Mouse (Mus musculus) kidney, adult 2 months (tissue): ENCODE results near the gene Gzmk. TPM values are rescaled to one million over a fixed set of nuclear protein-coding genes. Genes with fewer than 3 reads are reported as not detected.
A peak's percentile ranks its signal among the peaks of the same experiment; 100 is the strongest.

ENCODE experiments used
- DNase-seq: peaks from one replicate; pipeline ENCODE4 v3.0.0; 2021
- H3K27ac ChIP-seq: fragments of 200-500 bp; 2 replicates; pipeline ENCODE4 v1.5.1; 2012; ENCODE audit warnings: low read depth, low read length, control low read depth, inconsistent platforms; ENCODE audit not compliant: insufficient read depth
- H3K27me3 ChIP-seq: fragments of 200-500 bp; replicated peaks from 2 replicates; pipeline ENCODE4 v1.6.1; 2012; ENCODE audit warnings: mild to moderate bottlenecking, moderate library complexity, low read length, inconsistent platforms; ENCODE audit not compliant: control insufficient read depth, insufficient read depth
- H3K36me3 ChIP-seq: fragments of 200-500 bp; 2 replicates; pipeline ENCODE4 v1.6.1; 2012; ENCODE audit warnings: mild to moderate bottlenecking, moderate library complexity, low read length, inconsistent platforms; ENCODE audit not compliant: control insufficient read depth, insufficient read depth
- H3K4me1 ChIP-seq: fragments of 200-500 bp; 2 replicates; pipeline ENCODE4 v1.6.1; 2011; ENCODE audit warnings: low read length; ENCODE audit not compliant: control insufficient read depth, insufficient read depth
- H3K4me3 ChIP-seq: fragments of 200-500 bp; 2 replicates; pipeline ENCODE4 v1.5.1; 2011; ENCODE audit warnings: mild to moderate bottlenecking, low read depth, low read length, control low read depth; ENCODE audit not compliant: insufficient read depth
- CTCF ChIP-seq: fragments of 200-500 bp; conservative IDR thresholded peaks from 2 replicates; pipeline ENCODE4 v1.5.1; 2011; ENCODE audit warnings: low read depth, mild to moderate bottlenecking, control low read depth, low read length, moderate library complexity, mixed read lengths; ENCODE audit not compliant: insufficient read depth, insufficient read length
- POLR2A ChIP-seq: fragments of 200-500 bp; IDR thresholded peaks from one replicate; pipeline ENCODE4 v1.6.1; 2011; ENCODE audit warnings: low read depth, low read length, control low read depth
- WGBS: fragments of 180-500 bp; shearing (Covaris S2); methylation state at CpG from one replicate; pipeline ENCODE4 v1.1.7; 2018; 5-methylcytosine and 5-hydroxymethylcytosine counted together
- polyA plus RNA-seq: library from polyadenylated mRNA; depleted of rRNA; stranded (reverse); fragments of >200 nt; gene quantifications from 2 replicates; pipeline ENCODE4 v1.2.3, GENCODE M21; 2012

Gzmk gene
- polyA plus RNA-seq, 1 experiment: not detected

DNA sequence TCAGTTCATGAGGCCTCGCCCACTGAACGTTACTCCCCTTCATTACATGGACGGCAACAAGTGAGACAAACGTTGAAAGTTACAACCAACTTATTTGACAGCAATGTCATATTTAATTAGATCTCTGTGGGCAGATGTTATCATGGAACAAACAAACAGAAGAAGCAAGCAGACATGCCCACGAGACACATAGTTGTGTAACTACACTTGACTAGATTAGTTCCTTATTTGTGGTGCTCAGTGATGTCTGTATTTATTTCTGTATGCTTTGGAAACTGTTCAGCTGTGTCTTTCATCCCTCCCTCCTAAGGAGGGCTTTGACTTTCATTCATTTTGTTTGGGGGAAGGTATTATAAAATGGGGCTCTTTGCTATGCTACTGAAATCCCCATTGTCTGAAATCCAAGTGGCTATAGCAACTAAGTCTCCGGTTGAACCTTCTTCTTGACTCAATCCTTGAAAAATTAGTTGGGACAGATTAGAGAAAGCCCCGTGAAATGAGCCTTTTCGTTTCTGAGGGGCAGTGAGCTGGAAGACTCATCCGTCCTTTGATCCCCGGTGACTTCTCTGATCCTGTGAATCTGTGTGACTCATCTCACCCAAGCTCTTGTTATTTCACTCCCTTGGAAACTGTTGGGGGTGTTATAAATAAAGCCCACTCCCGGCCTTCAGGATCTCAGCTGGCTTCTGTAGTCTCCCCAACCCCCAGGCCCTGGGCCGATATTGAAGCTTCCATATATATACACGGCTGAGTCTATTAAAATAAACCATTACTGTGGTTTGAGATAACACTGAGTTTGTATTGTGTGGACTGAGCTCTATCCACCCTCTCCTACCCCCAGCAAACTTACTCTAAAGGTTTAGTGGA, 28.7 kb downstream of the Gzmk start:
- WGBS: 62% methylated on average over 13 of the region's 13 CpGs
- H3K4me1 ChIP-seq: no peaks in the 10 kb centered on the region
- no peak overlapping the region for H3K27ac ChIP-seq
- no peak for DNase-seq
- no peaks in the 10 kb centered on the region for H3K27me3 ChIP-seq
- H3K4me3 ChIP-seq: no peak overlapping the region
- TF ChIP-seq CTCF: no peak
- no peaks in the 10 kb centered on the region for H3K36me3 ChIP-seq

DNA sequence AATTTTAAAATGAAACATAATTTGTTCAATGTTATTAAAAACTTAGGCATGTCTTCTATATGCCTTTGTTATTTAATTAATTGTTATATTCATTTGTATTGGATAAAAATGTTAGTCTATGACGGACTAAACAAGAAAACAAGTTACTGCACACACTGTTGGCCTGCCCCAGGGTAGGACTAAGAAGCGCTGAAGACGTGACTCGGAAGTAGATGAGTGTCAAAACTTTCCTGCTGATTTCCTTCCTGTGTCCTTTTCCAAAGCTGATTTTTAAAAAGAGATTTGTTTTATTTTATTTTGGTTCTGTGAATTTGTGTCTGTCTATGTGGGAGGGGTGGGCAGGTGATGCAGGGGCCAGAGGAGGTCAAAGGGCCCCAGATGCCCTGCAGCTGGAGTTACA, 42.0 kb downstream of the Gzmk start:
- no peak for DNase-seq
- Histone ChIP-seq H3K4me3 (no peak overlapping the region), H3K27ac (no peak overlapping the region), H3K27me3 (no peaks in the 10 kb centered on the region), H3K36me3 (no peaks in the 10 kb centered on the region), H3K4me1 (0 out of 2 replicates have a peak, but pooled peaks cover 2% of the 10 kb centered on the region)
- TF ChIP-seq CTCF: no peak
- no peak for TF ChIP-seq POLR2A
- 85% methylated on average over 4 of the region's 4 CpGs for WGBS

DNA sequence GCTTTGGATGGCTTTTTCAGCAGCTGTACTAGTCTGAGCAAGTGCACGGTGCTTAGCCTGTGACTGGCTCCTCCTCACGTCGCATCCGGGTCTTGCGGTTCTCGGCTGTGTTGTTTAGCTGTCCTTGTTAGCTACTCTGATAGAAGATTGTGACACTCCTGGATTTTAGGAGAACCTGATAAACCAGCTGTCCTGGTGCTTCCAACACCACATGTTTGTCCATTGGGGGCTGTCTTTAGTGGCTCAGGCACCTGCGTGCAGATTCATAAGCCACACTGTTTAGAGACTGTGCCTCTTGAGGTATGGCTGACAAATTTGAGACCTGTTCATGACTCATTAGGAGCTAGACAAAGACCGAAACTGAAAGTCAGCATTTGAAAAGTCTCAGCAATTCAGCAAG, 42.4 kb downstream of the Gzmk start:
- H3K27ac ChIP-seq: no peak overlapping the region
- 85% methylated on average over 8 of the region's 8 CpGs for WGBS

DNA sequence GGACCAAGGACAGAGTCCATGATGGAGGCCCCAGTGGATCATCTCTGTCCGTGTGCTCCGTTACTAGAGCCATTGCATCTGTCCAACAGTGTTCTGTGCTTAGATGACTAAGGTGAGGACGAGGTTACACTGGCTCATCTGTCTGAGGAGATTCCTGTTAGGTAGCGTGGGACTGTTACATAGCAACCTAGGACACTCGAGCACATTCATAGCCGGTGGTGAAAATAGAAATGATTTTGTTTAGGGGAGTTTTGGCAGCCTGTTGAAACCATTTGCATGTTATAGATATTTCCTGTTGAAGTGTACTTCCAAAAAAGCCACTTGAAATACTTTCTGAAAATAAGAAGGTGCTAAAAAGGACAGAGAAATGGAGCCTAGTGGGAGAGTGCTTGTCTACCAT, 51.5 kb downstream of the Gzmk start:
- H3K27ac ChIP-seq: no peak overlapping the region
- no peaks in the 10 kb centered on the region for H3K36me3 ChIP-seq
- no peak for DNase-seq
- H3K4me3 ChIP-seq: no peak overlapping the region
- peaks cover 6% of the 10 kb centered on the region; the same call in 1 of the 2 replicates for H3K4me1 ChIP-seq
- H3K27me3 ChIP-seq: no peaks in the 10 kb centered on the region
- WGBS: 93% methylated on average over 6 of the region's 6 CpGs
- TF ChIP-seq CTCF: no peak
- no peak for TF ChIP-seq POLR2A

More for the DNA sequence above, 42.4 kb downstream of the Gzmk start:
- TF ChIP-seq CTCF: no peak
- no peak for TF ChIP-seq POLR2A
- Histone ChIP-seq H3K4me1 (0 out of 2 replicates have a peak, but pooled peaks cover 2% of the 10 kb centered on the region), H3K36me3 (no peaks in the 10 kb centered on the region), H3K4me3 (no peak overlapping the region), H3K27me3 (no peaks in the 10 kb centered on the region)
- DNase-seq: no peak

DNA sequence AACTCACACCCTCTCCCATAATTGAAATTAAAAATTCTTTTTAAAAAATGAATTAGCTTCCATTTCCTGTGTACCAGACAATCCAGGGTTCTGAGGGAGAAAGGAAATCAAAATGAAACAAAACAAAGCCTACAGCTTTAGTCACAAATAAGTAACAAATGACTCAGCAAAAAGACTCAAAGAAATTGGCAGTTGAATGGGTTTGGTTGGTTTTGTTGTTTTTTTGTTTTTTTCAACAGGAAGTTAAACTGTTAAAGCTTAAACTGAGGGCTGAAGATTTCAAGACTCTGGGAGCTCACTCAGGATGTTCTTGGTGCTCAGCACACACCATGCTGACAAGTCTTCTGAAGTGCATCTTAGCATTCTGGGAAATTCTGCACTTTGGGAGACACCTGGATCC, 55.5 kb downstream of the Gzmk start:
- H3K36me3 ChIP-seq: no peaks in the 10 kb centered on the region
- no peak overlapping the region for H3K4me3 ChIP-seq
- peak overlapping the region; percentile 55; the same call in 1 of the 2 replicates for H3K27ac ChIP-seq
- DNase-seq: peak; percentile 35
- TF ChIP-seq CTCF (no peak), POLR2A (no peak)
- H3K4me1 ChIP-seq: peaks cover 9% of the 10 kb centered on the region; the same call in 1 of the 2 replicates
- no peaks in the 10 kb centered on the region for H3K27me3 ChIP-seq

DNA sequence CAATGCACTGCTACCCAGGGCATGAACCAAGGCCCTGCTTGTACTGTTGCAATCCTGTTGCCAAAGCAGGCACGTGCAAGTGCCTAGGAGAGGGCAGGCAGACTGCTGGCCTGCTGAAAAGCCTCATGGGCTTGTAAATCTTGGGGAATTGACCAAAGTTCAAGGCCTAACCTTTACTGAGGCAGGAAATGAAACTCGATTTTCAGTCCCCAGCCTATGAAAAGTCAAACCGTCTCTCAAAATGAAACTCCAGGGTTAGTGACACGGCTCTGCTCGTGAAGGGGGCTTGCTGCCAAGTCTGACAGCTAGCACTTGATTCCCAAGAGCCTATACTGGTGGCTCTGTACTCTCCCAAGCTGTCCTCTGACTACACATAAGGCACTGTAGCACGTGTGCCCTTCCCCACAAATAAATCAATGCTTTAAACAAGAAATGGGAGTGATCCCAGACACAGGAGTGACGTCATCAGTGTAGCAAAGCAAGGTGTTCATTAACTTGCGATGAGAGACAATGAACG, 57.6 kb downstream of the Gzmk start:
- no peak for TF ChIP-seq CTCF
- TF ChIP-seq POLR2A: no peak
- H3K4me3 ChIP-seq: no peak overlapping the region
- peaks cover 9% of the 10 kb centered on the region; the same call in 1 of the 2 replicates for H3K4me1 ChIP-seq
- peak; percentile 55 for DNase-seq
- H3K27ac ChIP-seq: no peak overlapping the region; the same call in 1 of the 2 replicates
- H3K36me3 ChIP-seq: no peaks in the 10 kb centered on the region
- 47% methylated on average over 9 of the region's 9 CpGs for WGBS
- H3K27me3 ChIP-seq: no peaks in the 10 kb centered on the region; the same call in 1 of the 2 replicates

DNA sequence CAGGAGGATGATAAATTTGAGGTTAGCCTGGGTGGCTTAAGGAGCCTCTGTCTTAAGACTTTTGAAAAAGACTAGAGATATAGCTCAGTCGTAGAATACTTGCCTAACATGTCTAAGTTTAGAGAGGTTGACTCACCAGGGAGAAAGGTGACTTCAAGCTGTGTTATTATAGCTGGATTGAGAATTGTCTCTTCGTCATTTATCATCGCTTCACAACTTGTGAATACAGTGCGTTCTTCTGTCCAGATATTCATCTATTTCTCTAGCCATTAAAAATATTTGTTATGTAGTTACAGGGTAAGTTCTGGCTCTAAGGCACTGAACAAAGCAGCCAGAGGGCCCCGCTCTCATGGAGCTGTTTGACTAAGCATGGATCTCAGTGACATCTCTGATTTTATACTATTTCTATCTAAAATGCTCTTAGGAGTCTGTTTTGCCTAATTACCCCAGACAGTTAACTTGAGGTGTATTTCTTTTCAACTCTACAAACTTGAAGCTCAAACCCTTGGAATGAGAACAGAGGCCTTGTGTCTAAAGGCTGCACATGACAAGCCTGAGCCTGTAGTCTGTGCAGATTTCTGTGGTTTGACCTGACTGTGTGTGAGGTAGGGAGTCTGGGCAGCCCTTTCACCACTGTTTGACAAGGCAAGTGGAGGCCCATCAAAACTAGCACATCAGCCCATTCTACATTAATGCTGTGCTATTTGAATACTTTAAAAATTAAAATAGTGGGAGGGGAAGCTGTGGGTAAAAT, 61.3 kb downstream of the Gzmk start:
- H3K4me1 ChIP-seq: 0 out of 2 replicates have a peak, but pooled peaks cover 3% of the 10 kb centered on the region
- WGBS: 91% methylated on average over 5 of the region's 5 CpGs
- TF ChIP-seq POLR2A (no peak), CTCF (no peak)
- H3K36me3 ChIP-seq: no peaks in the 10 kb centered on the region
- H3K27ac ChIP-seq: no peak overlapping the region
- H3K4me3 ChIP-seq: no peak overlapping the region
- DNase-seq: no peak
- H3K27me3 ChIP-seq: no peaks in the 10 kb centered on the region; the same call in 1 of the 2 replicates
